Mouse (Mus musculus): ENCODE results near the gene Slc29a2.
"Not testable (repeated sequence)": the region's sequence is repeated elsewhere in the genome, so short reads cannot be mapped to it uniquely, and the experiment has no call there.

The Slc29a2 gene

DNA sequence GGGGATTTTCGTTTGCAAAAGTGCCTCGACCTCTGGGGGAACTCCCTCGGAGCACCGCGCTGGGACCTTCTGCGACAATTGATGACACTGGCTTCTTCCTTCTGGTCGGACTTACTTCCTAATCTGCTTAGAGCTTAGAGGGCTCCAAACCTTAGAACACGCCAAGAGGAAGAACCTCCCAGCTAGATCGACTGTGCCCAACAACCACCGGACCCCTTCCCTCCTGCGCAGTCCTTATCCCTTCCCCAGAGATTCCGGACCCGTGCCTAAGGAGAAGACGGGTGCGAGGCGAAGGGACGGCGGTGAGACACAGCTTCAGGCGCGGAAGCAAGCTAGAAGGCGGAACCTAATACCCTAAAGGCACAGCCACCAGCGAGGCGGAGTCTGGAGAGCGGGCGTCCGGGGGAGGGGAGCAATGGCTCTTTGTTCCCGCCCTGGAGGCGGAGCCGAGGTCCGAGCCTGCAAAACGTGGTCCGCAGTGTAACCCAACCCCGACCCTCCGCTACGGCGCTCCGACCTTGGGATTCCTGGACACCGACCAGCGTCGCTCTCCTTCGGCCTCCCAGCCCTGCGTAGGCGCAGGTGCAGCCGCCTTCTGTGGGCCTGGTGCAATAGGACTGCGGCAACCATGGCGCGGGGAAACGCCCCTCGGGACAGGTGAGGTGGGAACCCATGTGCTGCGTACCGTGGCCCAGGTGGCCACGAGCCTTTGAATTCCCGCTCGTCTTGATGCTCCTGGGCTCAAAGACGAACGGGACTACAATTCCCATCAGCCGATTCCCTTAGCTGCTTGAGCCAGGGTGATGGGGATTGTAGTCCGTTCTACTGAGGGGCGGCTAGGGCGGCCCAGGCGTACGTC is at the start of gene Slc29a2:
Slc29a2 (plus strand) TSS at position 240 of the 859 bp plus-strand sequence.
- peak; percentile 93 to 94 for DNase-seq (ENCODE audit: low spot score in 2 of 2)

DNA sequence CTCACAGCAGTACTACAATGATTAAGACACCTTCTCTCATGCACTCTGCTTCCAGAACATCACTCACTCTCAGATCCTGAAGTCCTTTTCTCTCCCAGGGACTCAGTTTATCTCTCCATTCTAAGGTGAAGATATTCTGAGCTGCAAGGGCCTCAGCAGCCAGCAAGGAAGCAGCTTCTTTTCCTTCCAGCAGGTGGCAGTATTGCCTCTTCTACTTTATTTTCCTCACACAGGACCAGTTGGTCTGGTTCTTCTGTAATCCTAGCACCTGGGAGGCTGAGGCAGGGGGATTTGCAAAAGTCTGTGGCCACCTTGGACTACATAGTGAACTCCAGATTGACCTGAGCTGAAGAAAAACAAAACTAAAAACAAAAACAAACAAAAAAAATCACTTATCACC is 41.9 kb upstream of the Slc29a2 start:
- peak; percentile 79 to 81 for DNase-seq (ENCODE audit: low spot score in 2 of 2)

DNA sequence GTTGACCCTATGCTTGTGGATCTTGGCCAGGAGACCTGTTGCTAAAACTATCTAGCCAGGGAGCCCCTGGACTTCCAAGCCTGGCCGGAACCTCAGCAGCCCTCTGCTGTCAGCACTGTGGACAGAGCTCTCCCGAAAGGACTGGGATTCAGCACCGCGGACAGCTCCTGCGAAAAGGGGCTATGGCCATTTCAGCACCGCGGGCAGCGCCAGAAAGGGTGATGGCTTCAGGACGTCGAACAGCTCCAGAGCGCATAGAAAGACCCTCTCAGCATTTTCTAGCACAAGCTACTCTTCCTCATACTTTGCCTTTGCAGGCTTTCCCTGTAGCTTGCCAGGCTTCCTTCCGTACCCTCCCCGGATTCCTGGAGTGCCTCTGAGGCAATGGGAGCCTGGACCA is 34.6 kb upstream of the Slc29a2 start:
- DNase-seq (ENCODE audit: low spot score in 2 of 2) = peak; percentile 75 to 85

DNA sequence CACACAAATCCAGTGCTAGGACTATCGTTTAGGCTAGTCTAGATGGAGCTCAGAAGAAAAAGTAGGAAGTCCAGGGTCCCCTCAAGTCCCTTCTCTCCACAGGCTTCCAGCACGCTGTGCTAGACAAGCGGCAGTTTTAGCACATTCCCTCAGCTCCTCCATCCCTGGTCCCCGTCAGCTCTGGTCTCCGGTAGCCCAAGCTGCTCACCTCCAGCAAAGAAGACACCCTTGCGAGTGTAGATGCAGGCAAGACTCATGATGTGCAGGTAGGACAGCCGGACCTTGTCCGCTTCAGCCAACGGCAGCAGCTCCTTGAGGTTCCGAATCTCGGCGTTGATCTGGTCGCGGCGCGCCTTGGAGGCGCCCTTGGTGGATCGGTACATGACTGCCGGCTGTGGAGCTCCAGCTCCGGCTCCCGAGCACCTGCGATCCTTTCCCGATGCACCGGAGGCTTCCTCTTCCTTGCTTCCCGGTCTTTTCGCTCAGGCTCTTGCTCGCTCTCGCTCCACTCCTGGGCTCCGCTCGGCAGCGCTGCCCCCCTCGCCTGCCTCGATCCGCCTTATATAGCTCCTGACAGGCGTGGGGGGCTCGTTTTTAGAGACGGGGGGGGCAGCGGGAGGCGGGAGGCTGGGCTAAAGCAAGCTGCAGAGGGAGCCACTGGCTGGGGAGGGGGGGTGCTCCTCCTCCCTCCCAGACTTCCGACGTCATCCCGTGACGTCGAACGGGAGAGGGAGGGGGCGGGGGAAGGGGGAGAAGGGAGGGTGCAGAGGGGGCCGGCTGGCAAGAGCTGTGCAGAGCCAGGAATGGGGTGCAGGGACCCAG is 34.0 kb upstream of the Slc29a2 start:
- peak; percentile 91 to 92 for DNase-seq (ENCODE audit: low spot score in 2 of 2)

DNA sequence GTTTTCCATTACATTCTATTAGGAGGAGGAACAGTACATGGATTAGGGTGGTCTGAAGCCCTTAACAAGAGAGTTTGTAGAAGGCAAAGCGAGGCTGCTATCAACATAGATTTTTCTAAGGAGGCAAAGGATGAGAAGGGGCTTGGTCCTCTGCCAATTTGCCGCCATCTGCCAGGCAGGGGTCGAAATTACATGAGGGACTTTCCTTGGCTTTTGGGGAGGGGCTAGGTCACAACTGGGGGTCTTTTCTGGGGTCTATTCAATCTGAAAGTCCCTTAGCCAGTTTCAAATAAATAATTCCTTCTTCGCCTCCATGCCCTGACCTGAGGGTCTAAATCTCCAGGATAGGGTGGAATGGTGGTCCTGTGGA is 33.4 kb upstream of the Slc29a2 start, which contains the start of gene Npas4:
Npas4 (minus strand) TSS at position 61 of the 370 bp plus-strand sequence.
- DNase-seq (ENCODE audit: low spot score in 2 of 2) = no peak

DNA sequence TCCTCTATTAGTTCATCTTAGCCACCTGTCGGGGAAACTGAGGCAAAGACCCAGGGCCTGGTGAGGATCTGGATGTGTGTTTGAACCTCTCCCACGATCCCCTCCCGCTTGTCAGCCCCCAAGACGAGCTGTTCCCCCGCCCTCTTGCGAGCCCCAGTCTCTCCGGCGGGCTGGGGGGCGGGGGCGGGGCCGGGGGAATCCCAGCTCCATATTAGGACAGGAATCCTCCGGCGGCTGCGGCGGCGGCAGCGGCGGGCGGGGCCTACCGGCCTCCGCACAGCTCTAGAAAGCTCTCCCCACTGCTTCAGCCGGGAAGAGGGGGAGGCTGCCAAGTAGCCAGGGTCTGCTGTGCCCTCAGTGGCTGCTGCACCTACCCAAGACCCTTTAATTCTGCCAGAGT is 32.9 kb upstream of the Slc29a2 start:
- DNase-seq (ENCODE audit: low spot score in 2 of 2) = peak; percentile 77 to 81

DNA sequence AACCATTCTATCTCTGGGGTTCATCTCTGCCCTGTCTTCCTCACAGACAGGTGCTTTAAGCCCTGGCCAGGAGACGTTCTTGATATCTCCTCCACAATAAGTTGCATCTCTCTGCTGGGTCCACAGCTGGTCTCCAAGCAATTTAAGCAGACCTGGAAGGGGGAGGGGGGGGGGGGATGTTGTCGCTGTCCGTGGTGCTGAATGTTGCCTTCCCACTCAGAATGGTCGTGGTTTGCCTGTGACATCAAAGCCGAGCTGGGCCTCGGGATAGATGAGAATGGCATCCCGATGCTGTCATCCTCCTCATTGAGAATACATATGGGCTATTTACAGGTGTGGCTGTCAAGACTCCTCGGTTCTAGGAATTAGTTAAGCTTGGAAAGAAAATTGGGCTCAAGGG is 31.3 kb upstream of the Slc29a2 start:
- peak in 1 of 2 experiments; percentile 32 for DNase-seq (ENCODE audit: low spot score in 2 of 2)

DNA sequence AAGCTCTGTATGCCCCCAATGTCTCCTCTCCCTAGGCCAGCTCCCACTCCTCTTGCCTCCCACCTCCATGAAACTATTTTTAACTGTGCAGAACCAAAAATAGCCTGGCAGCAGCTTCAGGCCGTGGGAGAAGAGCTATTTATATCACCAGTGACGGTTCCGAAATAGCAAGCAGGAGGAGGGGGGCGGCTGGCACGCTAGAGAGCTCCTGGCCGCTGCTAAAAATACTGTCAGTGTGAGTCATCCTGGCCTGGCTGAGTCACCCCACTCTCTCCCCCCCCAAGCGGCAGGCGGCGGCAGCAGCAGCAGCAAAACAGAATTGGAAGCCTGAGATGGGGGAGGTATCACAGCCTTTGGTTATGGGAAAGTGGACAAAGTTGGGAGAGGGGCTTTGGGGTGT is 30.8 kb upstream of the Slc29a2 start:
- DNase-seq (ENCODE audit: low spot score in 2 of 2) = peak; percentile 87 to 93

DNA sequence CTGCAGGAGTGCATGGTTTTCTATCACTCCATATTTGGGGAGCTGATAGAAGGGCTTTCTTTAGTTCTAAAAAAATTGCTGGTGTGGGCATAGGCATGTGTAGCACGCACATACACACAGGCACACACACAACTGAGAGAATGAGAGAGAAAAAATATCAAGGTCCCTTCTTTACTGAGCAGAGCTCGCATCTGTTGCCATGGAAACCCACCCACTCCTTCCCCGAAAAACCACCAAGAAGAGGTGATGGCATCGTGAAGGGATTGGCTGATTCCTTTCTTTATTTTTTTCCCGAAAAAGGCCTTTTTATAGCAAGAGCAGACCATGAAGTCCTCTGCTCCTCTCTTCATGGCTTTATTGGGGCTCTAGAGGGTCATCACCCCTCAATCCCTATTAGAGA is 29.6 kb upstream of the Slc29a2 start:
- peak; percentile 94 to 96 for DNase-seq (ENCODE audit: low spot score in 2 of 2)

DNA sequence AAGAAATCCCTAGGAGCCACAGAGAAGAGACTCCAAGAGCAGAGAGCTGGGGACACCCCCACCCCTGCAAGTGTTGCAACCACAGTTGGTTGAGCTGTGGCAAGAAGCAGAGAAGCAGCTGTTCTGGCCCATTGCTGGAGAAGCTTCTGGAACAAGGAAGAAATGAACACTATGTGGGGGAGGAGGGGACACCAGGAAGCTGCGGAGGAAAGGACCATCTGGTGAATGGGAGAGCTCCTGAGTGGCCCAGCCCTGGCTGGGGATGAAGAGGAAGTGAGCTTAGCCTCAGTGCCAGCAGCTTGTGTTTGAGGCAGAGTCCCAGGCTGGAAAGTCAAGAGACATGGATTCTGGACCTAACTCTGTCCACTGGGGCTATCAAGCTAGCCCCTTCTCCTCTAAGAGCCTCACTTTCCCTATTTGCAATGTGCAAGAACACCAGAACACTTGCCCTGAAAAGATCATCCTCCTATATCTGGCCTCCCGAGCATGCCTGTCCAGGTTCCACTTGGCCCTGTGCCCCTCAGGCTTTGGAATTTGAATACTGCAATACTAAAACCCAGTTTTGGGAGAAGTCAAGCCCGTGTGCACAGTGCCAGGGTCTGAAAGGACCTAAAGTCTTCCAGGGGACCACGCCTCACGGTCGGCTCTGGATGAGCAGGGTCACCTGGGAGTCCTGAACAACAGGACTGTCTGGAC is 24.1 kb upstream of the Slc29a2 start:
- DNase-seq (ENCODE audit: low spot score in 2 of 2) = peak in 1 of 2 experiments; percentile 73

DNA sequence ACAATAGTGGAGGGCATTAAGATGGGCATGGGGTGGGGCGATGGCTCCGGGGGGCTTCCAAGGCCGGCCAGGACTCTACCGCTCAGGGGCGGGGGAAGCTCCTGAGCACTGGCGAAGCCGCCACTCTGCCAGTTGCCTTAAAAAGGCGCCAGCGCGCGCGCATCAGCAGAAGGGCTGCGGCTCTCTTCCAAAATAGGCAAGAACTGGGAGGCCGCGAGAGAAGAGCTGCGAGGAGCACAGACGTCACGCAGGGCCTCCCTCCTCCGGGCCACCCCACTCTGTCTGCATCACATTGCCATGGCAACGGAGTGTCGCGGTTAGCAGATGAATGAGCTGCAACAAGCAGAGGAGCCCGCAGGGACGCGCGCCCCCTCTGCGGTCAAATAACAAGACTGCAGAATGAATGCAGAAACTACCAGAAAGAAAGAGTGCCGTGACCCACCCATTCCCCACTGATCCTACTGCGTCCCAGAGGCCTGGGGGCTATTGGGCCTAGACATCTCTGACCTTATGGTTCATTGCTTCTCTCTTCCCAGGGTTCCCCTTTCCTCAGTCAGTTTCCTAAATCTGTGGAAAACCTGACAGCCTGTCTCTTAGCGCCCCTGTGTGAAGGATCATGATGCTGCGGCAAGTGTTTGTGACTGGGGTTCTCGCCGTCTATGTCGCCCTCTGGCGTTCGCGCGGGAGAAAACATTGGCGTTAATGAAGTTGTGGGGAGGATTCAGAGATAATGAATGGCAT is 21.8 kb upstream of the Slc29a2 start:
- DNase-seq (ENCODE audit: low spot score in 2 of 2) = peak; percentile 97 to 99

DNA sequence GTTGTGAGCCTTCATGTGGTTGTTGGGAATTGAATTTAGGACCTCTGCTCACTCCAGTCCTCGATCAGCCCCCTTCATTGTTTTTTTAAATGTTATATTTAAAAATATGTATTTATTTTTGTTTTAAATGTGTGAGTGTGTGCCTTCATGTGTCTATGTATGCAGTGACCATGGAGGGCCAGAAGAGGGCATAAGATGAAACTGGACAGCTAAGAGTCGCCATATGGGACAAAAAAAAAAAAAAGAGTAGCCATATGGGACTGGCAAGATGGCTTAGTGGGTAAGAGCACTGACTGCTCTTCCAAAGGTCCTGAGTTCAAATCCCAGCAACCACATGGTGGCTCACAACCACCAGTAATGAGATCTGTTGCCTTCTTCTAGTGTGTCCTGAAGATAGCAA is 20.0 kb upstream of the Slc29a2 start:
- DNase-seq (ENCODE audit: low spot score in 2 of 2) = not testable (repeated sequence)

DNA sequence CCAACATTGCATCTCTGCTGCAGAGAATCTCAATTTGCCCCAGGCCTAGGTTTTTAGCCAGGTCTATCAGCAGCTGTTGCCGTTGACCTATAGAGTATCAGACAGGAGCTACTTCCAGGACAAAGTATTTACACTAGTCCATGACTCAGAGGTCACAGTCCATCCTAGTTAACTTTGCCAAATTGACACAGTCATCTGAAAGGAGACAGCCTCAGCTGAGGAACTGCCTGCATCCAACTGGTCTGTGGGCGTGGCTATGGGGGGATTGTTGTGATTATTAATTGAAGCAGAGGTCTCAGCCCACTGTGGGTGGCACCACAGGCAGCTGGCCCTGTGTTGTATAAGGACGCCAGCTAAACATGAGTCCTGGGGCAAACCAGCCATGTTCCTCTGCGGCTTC is 18.7 kb upstream of the Slc29a2 start:
- DNase-seq (ENCODE audit: low spot score in 2 of 2) = no peak

DNA sequence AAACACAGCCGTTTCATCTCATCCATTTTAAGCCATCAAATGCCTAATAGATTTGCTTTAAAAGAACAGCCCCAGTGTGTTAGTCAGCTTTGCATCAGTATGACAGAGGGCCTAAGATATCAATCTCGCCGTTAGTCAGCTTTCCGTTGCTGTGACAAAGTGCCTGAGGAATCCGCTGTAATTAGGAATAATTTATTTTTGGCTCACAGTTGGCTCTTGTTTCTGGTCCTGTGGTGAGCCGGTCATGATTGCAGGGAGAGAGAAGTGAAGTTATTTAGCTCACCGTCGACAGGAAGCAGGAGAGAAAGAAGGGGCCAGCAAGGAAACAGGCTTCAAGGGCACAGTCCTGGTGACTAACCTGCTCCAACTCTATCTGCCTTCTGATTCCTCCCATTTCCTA is 10.5 kb upstream of the Slc29a2 start:
- DNase-seq (ENCODE audit: low spot score in 2 of 2) = no peak

DNA sequence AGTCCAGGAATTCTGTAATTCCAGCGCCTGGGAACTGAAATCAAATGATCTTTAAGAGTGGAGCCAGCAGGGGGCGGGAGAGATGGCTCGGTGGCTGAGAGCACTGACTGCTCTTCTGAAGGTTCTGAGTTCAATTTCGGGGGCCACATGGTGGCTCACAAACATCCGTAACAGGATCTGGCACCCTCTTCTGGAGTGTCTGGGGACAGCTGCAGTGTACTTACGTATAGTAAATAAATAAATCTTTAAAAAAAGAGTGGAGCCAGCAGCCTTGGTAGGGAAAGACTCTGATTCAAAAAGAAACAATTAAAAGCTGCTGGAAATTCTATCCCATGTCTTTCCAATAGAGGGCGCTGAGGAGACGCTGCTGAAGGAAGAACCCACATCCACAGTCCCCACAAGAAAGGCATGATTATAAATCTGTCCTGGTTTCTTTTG is 8.7 kb upstream of the Slc29a2 start:
- DNase-seq (ENCODE audit: low spot score in 2 of 2) = no peak

DNA sequence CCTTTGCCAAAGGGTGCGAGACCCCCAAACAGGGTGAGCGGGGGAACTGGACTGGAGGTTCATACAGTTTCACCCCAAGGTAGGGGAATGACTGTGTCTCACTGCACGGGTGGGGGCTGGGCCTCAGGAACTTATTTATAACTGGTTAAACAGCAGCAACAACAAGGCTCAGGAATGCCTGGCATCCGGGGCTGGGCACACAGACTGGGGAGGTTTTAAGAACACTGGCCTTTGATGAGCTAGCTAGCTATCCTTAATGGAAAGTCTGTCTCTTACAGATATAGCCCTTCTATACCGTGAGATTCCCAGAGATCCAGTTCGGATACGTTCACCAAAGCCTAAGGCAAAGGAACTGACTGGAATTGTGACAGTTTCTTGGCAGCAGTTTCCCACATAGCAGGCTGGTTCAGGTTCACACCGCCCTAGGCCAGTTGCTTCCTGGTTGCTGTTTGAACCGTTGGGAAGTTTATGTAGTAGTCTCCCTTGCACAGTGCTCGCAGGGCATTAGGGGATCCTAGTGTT is 7.4 kb upstream of the Slc29a2 start:
- no peak for DNase-seq (ENCODE audit: low spot score in 2 of 2)

DNA sequence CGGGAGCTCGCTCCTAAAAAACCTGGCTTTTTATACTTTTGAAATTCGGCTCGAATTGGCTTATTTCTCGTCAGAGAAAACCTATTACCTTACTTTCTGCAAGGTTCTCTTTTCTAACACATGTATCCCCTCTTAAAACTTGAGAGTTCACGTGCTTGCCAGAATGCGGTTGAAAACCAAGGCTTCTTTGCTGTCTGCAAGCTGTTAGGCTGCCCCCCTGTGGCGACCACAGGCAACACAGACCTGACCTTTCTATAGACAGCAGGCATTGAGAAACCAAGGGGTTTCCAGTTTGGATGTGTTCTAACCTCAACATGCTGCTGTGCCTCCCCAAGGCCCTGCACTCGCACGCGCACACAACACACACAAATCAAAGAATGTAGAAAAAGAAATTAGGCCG is 6.9 kb upstream of the Slc29a2 start:
- peak; percentile 62 to 72 for DNase-seq (ENCODE audit: low spot score in 2 of 2)

DNA sequence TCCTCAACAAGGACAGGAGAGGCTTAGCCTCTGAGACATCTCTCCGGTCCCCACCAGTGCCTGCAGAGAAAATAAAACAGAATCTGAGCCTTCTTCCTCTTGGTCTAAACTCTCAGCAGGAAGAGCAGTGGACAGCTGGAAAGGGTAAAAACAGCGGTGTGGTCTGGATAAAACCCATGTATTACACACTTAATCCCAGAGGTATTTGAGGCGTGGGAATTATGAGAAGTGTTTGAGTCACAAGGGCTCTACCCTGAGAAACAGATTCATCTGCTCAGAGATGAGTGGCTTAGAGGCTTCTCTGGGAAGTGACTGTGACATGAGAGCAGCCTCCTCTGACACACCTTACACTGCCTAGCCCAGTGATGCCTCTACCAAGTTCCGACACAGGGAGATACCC is 6.0 kb upstream of the Slc29a2 start:
- DNase-seq (ENCODE audit: low spot score in 2 of 2) = no peak

DNA sequence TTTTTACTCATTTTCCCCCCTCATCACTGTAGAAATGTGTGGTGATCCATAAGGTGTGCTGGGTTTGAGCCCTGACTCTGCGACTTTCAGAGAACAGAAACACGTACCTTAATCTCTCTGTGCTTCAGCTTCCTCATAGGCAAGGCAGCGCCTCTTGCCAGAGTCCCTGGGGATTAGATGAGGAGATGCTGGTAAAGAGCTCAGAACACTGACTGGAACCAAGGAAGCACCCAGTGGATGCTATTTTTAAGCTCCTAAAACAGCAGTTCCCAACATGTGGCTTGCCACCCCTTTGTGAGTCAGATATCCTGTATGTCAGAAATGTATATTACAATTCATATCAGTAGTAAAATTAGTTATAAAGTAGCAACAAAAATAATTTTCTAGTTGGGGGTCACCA is 5.5 kb upstream of the Slc29a2 start:
- no peak for DNase-seq (ENCODE audit: low spot score in 2 of 2)

DNA sequence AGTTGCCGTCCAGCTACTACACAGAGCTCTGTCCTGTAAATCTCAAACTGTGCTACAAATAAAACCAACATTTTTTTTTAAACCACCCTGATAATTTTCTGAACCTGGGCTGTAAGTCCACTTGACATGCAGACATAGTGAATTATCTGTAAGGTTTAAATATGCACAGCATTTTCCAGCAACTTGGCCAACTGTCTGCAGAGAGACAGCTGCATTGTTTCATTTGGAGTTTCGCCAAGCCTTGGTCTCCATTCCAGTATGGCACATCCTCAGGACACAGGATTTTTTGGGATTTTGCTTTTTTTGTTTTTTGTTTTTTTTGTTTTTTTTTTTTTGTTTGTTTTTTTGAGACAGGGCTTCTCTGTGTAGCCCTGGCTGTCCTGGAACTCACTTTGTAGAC is 2.2 kb upstream of the Slc29a2 start:
- no peak for DNase-seq (ENCODE audit: low spot score in 2 of 2)

DNA sequence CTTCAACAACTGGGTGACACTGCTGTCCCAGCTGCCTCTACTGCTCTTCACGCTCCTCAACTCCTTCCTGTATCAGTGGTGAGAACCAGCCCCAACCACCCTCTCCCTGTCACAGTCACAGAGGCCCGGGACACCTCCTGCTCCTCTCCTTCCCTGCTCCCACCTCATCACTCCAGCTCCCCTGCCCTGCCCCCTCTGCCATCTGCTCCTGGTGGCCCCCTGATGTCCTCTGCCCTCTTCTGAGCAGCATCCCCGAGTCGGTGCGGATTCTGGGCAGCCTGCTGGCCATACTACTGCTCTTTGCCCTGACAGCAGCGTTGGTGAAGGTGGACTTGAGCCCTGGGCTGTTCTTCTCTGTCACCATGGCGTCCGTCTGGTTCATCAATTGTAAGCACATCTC is 2.5 kb downstream of the Slc29a2 start:
- no peak for DNase-seq (ENCODE audit: low spot score in 2 of 2)
